Mouse (Mus musculus) layer of hippocampus, adult 8-10 months (tissue): ENCODE data around the gene Oog3. TPM values are rescaled to one million over a fixed set of nuclear protein-coding genes. Genes with fewer than 3 reads are reported as not detected.

Experiments
- DNase-seq, 2 experiments: peaks; one replicate each; pipeline ENCODE4 v3.0.0; 2022; ENCODE audit warnings: low spot score in 2 of 2
- total RNA-seq, 4 experiments: library from RNA; stranded (reverse); gene quantifications; 2 replicates each; pipeline ENCODE4 v1.2.4; 2022

The Oog3 gene
- total RNA-seq = not detected

GRCm38 (mm10) chr4:144162563-144162962 lies at the start of gene Oog3:
TSS of gene Oog3 (minus strand) at chr4:144162663.
- DNase-seq = no peak

- DNase-seq = no peak
Observed at GRCm38 (mm10) chr4:144190419-144190818, 28.0 kb upstream of the Oog3 start, which contains the start of gene Oog2. TSS of gene Oog2 (plus strand) at chr4:144190719.

Other genes starting within 250 kb of the Oog3 start
- gene Pramef25, start 211.6 kb downstream of the Oog3 start, total RNA-seq = not detected
- gene Gm13101, start 195.7 kb downstream of the Oog3 start, total RNA-seq = not detected
- gene Pramef17, start 168.3 kb downstream of the Oog3 start, total RNA-seq = not detected
- not detected for gene Pramel4, start 103.5 kb downstream of the Oog3 start, total RNA-seq
- not detected for gene Gm13102, start 56.2 kb downstream of the Oog3 start, total RNA-seq
- gene Oog2, start 28.1 kb upstream of the Oog3 start, total RNA-seq = not detected
- not detected for gene C87977, start 50.7 kb upstream of the Oog3 start, total RNA-seq
- gene Pramel5, start 117.8 kb upstream of the Oog3 start, total RNA-seq = not detected
- gene Gm13128, start 167.6 kb upstream of the Oog3 start, total RNA-seq = not detected
- gene Gm13119, start 195.3 kb upstream of the Oog3 start, total RNA-seq = not detected
- not detected for gene Pramef20, start 215.3 kb upstream of the Oog3 start, total RNA-seq
- not detected for gene Pramef12, start 245.8 kb upstream of the Oog3 start, total RNA-seq